Mouse (Mus musculus) G1E (cell line): ENCODE results near the gene Trmt61a. TPM values are rescaled to one million over a fixed set of nuclear protein-coding genes. Genes with fewer than 3 reads are reported as not detected.
A peak's percentile ranks its signal among the peaks of the same experiment; 100 is the strongest.

Experiments used
- ATAC-seq: 2 replicates; pipeline ENCODE4 v1.8.0; 2016; ENCODE audit warnings: mild to moderate bottlenecking; ENCODE audit not compliant: insufficient number of reproducible peaks, poor library complexity, low FRiP score, severe bottlenecking; ENCODE audit errors: extremely low read depth
- DNase-seq: peaks from one replicate; pipeline ENCODE4 v3.0.0; 2012; ENCODE audit warnings: low spot score
- H3K27me3 ChIP-seq: 2 replicates; pipeline ENCODE4 v1.6.1; 2012; ENCODE audit warnings: mild to moderate bottlenecking, low read length, inconsistent platforms; ENCODE audit not compliant: insufficient read depth
- H3K36me3 ChIP-seq: replicated peaks from 2 replicates; pipeline ENCODE3; 2012; ENCODE audit warnings: mild to moderate bottlenecking, inconsistent platforms
- H3K4me1 ChIP-seq: 2 replicates; pipeline ENCODE4 v1.6.1; 2012; ENCODE audit warnings: low read depth, low read length, inconsistent platforms, mixed read lengths; ENCODE audit not compliant: insufficient read depth
- H3K4me3 ChIP-seq: 2 replicates; pipeline ENCODE4 v1.5.1; 2012; ENCODE audit warnings: low read depth, mild to moderate bottlenecking, inconsistent platforms, low read length, moderate library complexity, mixed read lengths
- H3K9me3 ChIP-seq: replicated peaks from 2 replicates; pipeline ENCODE4 v1.6.1; 2012; ENCODE audit warnings: inconsistent platforms
- CTCF ChIP-seq: IDR thresholded peaks from 2 replicates; pipeline ENCODE4 v1.5.1; 2012; ENCODE audit warnings: low read depth, low read length, inconsistent platforms, mixed read lengths
- GATA1 ChIP-seq: IDR thresholded peaks from 2 replicates; pipeline ENCODE4 v1.6.1; 2012; ENCODE audit warnings: borderline replicate concordance, low read length, inconsistent platforms, mixed read lengths
- GATA2 ChIP-seq: IDR thresholded peaks from 2 replicates; pipeline ENCODE4 v1.6.1; 2012; ENCODE audit warnings: low read depth, low read length, inconsistent platforms, borderline replicate concordance
- POLR2AphosphoS5 ChIP-seq: IDR thresholded peaks from 2 replicates; pipeline ENCODE4 v1.6.1; 2012; ENCODE audit warnings: low read depth, low read length, inconsistent platforms; ENCODE audit not compliant: insufficient replicate concordance
- TAL1 ChIP-seq: conservative IDR thresholded peaks from 2 replicates; pipeline ENCODE4 v1.6.1; 2012; ENCODE audit warnings: low read depth, low read length, inconsistent platforms, mixed read lengths
- polyA plus RNA-seq: library from polyadenylated mRNA; stranded (reverse); fragments of >175 nt; gene quantifications from 2 replicates; pipeline ENCODE4 v1.2.3, GENCODE M21; 2012
- total RNA-seq, 2 experiments: library from RNA; stranded (forward) in 1 of 2; stranded (reverse) in 1 of 2; fragments of 200-1000 nt in 1 of 2; fragments of >200 nt in 1 of 2; fragmentation: Nextera tagmentation in 1 of 2; gene quantifications; 2 replicates each; pipeline ENCODE4 v1.2.3; 2014 to 2017

Trmt61a gene
- total RNA-seq (2014; fragmentation: Nextera tagmentation) (11.1 and 13.3 TPM in 2 replicates), total RNA-seq (2017) (9.3 and 10.0 TPM in 2 replicates), polyA plus RNA-seq (32.5 and 39.8 TPM in 2 replicates)

DNA sequence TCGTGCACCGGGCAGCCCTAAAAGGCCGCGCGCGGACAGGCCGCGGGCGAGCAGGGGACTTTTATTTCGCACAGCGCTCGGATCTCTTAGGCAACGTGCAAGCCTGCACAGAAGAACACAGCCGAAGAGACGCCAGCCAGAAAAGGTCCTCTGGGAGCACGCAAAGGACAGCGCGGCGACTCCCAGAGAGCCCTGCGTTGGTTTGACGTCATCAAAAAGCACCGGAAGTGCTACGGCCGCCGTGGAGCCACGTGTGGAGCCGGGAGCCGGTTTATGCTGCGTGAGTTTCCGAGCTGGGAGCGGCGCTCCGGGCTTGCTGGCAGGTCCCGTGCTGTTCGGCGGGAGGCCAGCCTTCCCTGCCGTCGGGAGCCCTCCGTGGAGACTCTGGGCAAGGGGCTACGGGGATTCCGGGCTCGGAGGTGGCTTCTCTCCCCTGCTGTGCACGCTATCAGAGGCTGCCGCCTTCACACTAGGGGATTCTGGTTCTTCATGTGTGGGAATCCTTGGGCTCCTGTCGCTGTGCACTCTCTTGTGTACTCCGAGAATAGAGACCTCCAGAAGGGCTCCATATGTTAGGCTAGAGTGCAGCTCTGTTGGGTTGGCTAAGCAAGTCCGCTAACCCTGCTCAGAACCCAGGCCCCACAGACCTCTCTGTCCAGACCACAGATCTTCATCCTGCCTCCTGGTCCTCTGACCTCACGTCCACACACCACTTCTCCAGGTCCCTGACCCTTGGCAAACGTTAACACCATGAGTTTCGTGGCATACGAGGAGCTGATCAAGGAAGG, at the start of gene Trmt61a:
Gene Trmt61a, plus strand, starts transcription at position 224 of the 788 bp plus-strand sequence.
- Histone ChIP-seq H3K4me3 (peak within 1 kb of the TSS; percentile 80), H3K4me1 (peaks cover 68% of the 10 kb centered on the region), H3K36me3 (peaks cover 46% of the 10 kb centered on the region), H3K9me3 (no peaks in the 10 kb centered on the region), H3K27me3 (peaks cover 18% of the 10 kb centered on the region)
- ATAC-seq (peak; percentile 70), DNase-seq (peak; percentile 98)
- TF ChIP-seq POLR2AphosphoS5, result no peak; the same call in 1 of the 2 replicates
- no peak for TF ChIP-seq CTCF
- TF ChIP-seq TAL1, result no peak
- TF ChIP-seq GATA1, result no peak
- TF ChIP-seq GATA2, result no peak

DNA sequence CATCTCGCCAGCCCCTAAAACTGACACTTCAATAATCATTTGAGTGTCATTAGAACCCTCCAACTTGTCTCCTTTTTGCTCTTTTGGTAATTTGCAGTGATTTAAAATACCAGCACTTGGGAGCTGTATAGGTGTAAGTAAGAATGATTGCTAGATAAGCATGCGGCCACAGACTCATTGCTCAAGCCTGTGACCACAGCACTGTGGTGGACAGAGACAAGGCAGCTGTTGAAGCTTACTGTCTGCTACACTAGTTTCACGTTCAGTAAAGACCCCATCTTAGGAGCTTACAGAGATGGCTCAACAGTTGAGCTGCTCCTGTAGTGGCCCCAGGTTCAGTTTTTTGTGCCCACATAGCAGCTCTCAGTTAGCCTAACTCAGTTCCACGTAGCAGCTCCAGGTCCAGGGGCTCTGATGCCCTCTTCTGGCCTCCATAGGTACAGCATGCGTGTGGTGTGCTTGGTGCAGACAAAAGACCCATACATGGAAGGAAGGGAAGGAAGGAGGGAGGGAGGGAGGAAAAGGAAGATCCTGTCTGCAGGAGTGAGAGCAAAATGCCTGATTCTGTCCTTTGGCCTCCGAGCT, 29.8 kb upstream of the Trmt61a start:
- no peaks in the 10 kb centered on the region; the same call in 1 of the 2 replicates for H3K4me1 ChIP-seq
- H3K9me3 ChIP-seq, result no peaks in the 10 kb centered on the region
- H3K27me3 ChIP-seq, result no peaks in the 10 kb centered on the region
- TF ChIP-seq POLR2AphosphoS5, result no peak
- TF ChIP-seq TAL1, result no peak
- TF ChIP-seq GATA1, result no peak
- TF ChIP-seq GATA2, result no peak
- peak; percentile 88 for TF ChIP-seq CTCF
- ATAC-seq, result peak; percentile 58; the same call in 1 of the 2 replicates
- DNase-seq, result no peak
- no peak overlapping the region for H3K4me3 ChIP-seq
- H3K36me3 ChIP-seq, result peaks cover 95% of the 10 kb centered on the region

DNA sequence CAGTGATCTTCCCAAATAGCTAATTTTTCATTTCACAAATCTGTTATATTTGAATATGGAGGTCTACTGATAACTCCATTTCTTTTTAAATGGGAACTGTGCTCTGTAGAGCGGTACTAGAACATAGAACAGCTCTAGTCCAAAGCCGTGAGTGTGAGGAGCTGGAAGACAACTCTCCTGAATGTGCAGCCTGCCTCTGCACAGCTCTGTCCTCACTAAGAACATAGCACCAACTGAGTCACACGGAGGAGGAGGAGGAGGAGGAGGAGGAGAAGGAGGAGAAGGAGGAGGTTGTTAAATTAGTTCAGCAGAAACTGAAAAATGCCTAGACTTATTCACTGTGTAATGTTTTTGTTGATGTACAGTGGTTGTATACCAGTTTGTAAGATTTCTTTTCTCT, 25.0 kb upstream of the Trmt61a start:
- DNase-seq (no peak), ATAC-seq (no peak)
- Histone ChIP-seq H3K4me3 (no peak overlapping the region), H3K9me3 (no peaks in the 10 kb centered on the region), H3K36me3 (peaks cover 95% of the 10 kb centered on the region), H3K27me3 (no peaks in the 10 kb centered on the region), H3K4me1 (no peaks in the 10 kb centered on the region; the same call in 1 of the 2 replicates)
- TF ChIP-seq GATA1 (no peak), POLR2AphosphoS5 (no peak), TAL1 (no peak), GATA2 (no peak), CTCF (no peak)

DNA sequence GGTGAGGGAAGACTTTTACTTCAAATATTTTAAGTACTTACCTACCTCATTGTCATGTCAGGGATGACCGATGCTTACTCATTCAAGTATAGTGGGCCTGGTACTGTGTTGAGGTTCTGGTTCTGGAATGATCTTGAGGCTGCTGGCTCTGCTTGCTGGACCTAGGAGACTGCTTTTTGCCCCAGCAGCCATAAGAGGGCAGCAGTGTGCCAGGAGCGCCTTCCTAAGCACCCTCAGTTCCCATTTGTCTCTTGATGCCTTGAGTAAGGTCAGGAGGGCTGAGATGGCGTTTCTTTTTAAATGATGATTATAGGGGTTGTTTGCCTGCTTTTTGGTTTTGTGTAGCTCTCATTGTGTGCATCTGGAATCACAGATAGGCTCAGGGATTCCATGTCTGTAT, 24.5 kb upstream of the Trmt61a start:
- peak; percentile 66 for DNase-seq
- TF ChIP-seq TAL1 (no peak), POLR2AphosphoS5 (no peak), GATA2 (no peak), GATA1 (no peak), CTCF (peak; percentile 81)
- Histone ChIP-seq H3K27me3 (no peaks in the 10 kb centered on the region), H3K4me1 (no peaks in the 10 kb centered on the region; the same call in 1 of the 2 replicates), H3K36me3 (peaks cover 92% of the 10 kb centered on the region), H3K9me3 (no peaks in the 10 kb centered on the region), H3K4me3 (no peak overlapping the region)
- peak; percentile 40 for ATAC-seq

DNA sequence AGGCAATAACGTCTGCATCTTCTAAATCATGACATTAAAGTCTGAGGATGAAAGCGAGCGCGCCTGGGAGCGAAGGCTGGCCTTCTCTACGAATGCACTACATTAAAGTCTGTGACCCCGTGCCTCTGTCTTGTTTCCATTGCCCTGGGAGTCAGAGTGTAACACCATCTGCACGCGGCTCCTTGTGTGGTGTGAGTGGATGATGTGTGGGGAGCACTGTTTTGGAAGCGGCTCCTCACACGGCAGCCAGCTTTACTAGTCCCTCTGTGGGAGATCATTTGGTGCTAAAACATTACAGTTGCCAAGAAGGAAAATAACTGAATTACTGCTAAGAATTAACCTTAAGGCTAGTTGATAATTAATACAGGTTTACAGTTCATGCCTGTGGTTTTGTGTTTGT, 22.2 kb upstream of the Trmt61a start:
- ATAC-seq (no peak), DNase-seq (no peak)
- Histone ChIP-seq H3K9me3 (no peaks in the 10 kb centered on the region), H3K4me1 (no peaks in the 10 kb centered on the region; the same call in 1 of the 2 replicates), H3K36me3 (peaks cover 92% of the 10 kb centered on the region), H3K27me3 (no peaks in the 10 kb centered on the region), H3K4me3 (no peak overlapping the region)
- TF ChIP-seq CTCF (no peak), GATA1 (no peak), POLR2AphosphoS5 (no peak), GATA2 (no peak), TAL1 (no peak)

DNA sequence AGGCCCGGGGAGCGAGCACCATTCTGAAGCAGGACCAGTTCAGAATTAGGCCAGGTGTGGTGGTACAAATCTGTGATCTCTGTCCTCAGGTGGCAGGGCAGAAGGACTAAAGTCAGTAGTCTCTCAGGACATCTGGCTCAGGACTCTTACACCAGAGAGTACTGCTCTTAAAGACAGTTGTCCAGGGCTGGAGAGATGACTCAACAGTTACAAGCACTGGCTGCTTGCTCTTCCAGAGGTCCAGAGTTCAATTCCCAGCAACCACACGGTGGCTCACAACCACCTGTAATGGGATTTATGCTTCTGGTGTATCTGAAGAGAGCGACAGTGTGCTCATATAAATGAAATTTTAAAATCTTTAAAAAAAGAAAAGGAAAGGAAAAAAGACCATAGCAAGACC, 18.6 kb upstream of the Trmt61a start:
- H3K27me3 ChIP-seq, result no peaks in the 10 kb centered on the region
- H3K4me1 ChIP-seq, result peaks cover 7% of the 10 kb centered on the region
- no peaks in the 10 kb centered on the region for H3K9me3 ChIP-seq
- TF ChIP-seq GATA1 (no peak), CTCF (no peak), POLR2AphosphoS5 (no peak), TAL1 (no peak), GATA2 (no peak)
- no peak overlapping the region for H3K4me3 ChIP-seq
- DNase-seq (no peak), ATAC-seq (no peak)
- H3K36me3 ChIP-seq, result peaks cover 86% of the 10 kb centered on the region
